Mouse (Mus musculus) heart, embryonic 14.5 days (tissue): ENCODE results near the gene Hils1. TPM values are rescaled to one million over a fixed set of nuclear protein-coding genes. Genes with fewer than 3 reads are reported as not detected.

Source experiments
- ATAC-seq: fragments of 200-750 bp; cut with Nextera tagmentation; 2 replicates; pipeline ENCODE4 v1.8.0; 2017; ENCODE audit warnings: low read depth, moderate TSS enrichment; ENCODE audit not compliant: insufficient number of reproducible peaks, insufficient read depth, low FRiP score
- H3K27ac ChIP-seq, 2 experiments: fragments of 200-500 bp in 1 of 2; fragments of 300-500 bp in 1 of 2; sonication (generic) in 1 of 2; replicated peaks in 1 of 2; 2 replicates each; pipeline ENCODE4 v1.5.1; 2012 to 2014; ENCODE audit warnings: low read depth in 2 of 2, low read length in 2 of 2, control low read depth in 1 of 2, mild to moderate bottlenecking in 1 of 2, mixed read lengths in 1 of 2; ENCODE audit not compliant: control insufficient read depth in 1 of 2, insufficient read depth in 1 of 2
- H3K27me3 ChIP-seq: fragments of 300-500 bp; sonication (generic); 2 replicates; pipeline ENCODE4 v1.6.1; 2014; ENCODE audit warnings: mild to moderate bottlenecking, low read length, control low read depth; ENCODE audit not compliant: control insufficient read depth, insufficient read depth
- H3K36me3 ChIP-seq: fragments of 300-500 bp; sonication (generic); 2 replicates; pipeline ENCODE4 v1.6.1; 2014; ENCODE audit warnings: mild to moderate bottlenecking, control low read depth, low read length, mixed read lengths; ENCODE audit not compliant: control insufficient read depth, insufficient read depth
- H3K4me1 ChIP-seq, 2 experiments: fragments of 200-500 bp in 1 of 2; fragments of 300-500 bp in 1 of 2; sonication (generic) in 1 of 2; 2 replicates each; pipeline ENCODE4 v1.6.1; 2012 to 2014; ENCODE audit warnings: low read length in 2 of 2, control low read depth in 1 of 2, mixed read lengths in 1 of 2; ENCODE audit not compliant: control insufficient read depth in 2 of 2, insufficient read depth in 2 of 2
- H3K4me2 ChIP-seq: fragments of 300-500 bp; sonication (generic); 2 replicates; pipeline ENCODE4 v1.6.1; 2014; ENCODE audit warnings: mild to moderate bottlenecking, low read length
- H3K4me3 ChIP-seq, 2 experiments: fragments of 200-500 bp in 1 of 2; fragments of 300-500 bp in 1 of 2; sonication (generic) in 1 of 2; 2 replicates each; pipeline ENCODE4 v1.5.1; 2012 to 2014; ENCODE audit warnings: low read length in 2 of 2, mild to moderate bottlenecking in 2 of 2, control low read depth in 1 of 2, low read depth in 1 of 2, moderate library complexity in 1 of 2; ENCODE audit not compliant: control insufficient read depth in 1 of 2, insufficient read depth in 1 of 2
- H3K9ac ChIP-seq: fragments of 300-500 bp; sonication (generic); 2 replicates; pipeline ENCODE4 v1.6.1; 2014; ENCODE audit warnings: mild to moderate bottlenecking, low read length
- H3K9me3 ChIP-seq: fragments of 300-500 bp; sonication (generic); 2 replicates; pipeline ENCODE4 v1.6.1; 2016; ENCODE audit warnings: low read length, control low read depth; ENCODE audit not compliant: control insufficient read depth
- WGBS: fragments of 180-500 bp; shearing (Covaris S2); extraction: QIAGEN DNeasy Blood & Tissue Kit; methylation state at CpG from one replicate; pipeline ENCODE4 v1.1.7; 2014; 5-methylcytosine and 5-hydroxymethylcytosine counted together
- polyA plus RNA-seq: library from polyadenylated mRNA; unstranded; fragments of >200 nt; fragmentation: Nextera tagmentation; extraction: Ambion mirVana; gene quantifications from 2 replicates; pipeline ENCODE4 v1.2.1, GENCODE M21; 2014

The Hils1 gene
- polyA plus RNA-seq, 1 experiment from 2014 or later, result 0.24 TPM

GRCm38 (mm10) chr11:94987851-94988250, 20.5 kb downstream of the Hils1 start:
- Histone ChIP-seq H3K9me3 (no peaks in the 10 kb centered on the region), H3K4me1 (peaks cover 23 to 41% of the 10 kb centered on the region in 2 experiments), H3K27me3 (no peaks in the 10 kb centered on the region), H3K36me3 (no peaks in the 10 kb centered on the region), H3K4me2 (no peak overlapping the region), H3K4me3 (no peak overlapping the region), H3K9ac (no peak overlapping the region), H3K27ac (no peak overlapping the region)
- WGBS, result 76% methylated on average over 8 of the region's 8 CpGs
- ATAC-seq, result no peak

GRCm38 (mm10) chr11:94988780-94989561, 21.6 kb downstream of the Hils1 start:
- no peak for ATAC-seq
- peak overlapping the region; percentile 59 to 81 for H3K4me3 ChIP-seq
- H3K36me3 ChIP-seq, result 0 out of 2 replicates have a peak, but pooled peaks cover 4% of the 10 kb centered on the region
- peak overlapping the region; percentile 94 for H3K9ac ChIP-seq
- H3K27me3 ChIP-seq, result no peaks in the 10 kb centered on the region
- peak overlapping the region; percentile 96 for H3K4me2 ChIP-seq
- H3K27ac ChIP-seq, result peak overlapping the region; percentile 93 to 95
- no peaks in the 10 kb centered on the region for H3K9me3 ChIP-seq
- 16% methylated on average over 10 of the region's 10 CpGs for WGBS
- peaks cover 33 to 52% of the 10 kb centered on the region in 2 experiments for H3K4me1 ChIP-seq

- H3K9me3 ChIP-seq, result no peaks in the 10 kb centered on the region
- ATAC-seq, result peak; percentile 67
- no peaks in the 10 kb centered on the region for H3K27me3 ChIP-seq
- H3K36me3 ChIP-seq, result peaks cover 7% of the 10 kb centered on the region; the same call in 1 of the 2 replicates
- H3K9ac ChIP-seq, result peak overlapping the region; percentile 94
- peak overlapping the region; percentile 93 to 95 for H3K27ac ChIP-seq
- peak overlapping the region; percentile 96 for H3K4me2 ChIP-seq
- H3K4me3 ChIP-seq, result peak overlapping the region; percentile 59 to 81
- under 1% methylated on average over 12 of the region's 12 CpGs for WGBS
- H3K4me1 ChIP-seq, result peaks cover 40 to 59% of the 10 kb centered on the region in 2 experiments
Observed at GRCm38 (mm10) chr11:94989562-94990017, 22.2 kb downstream of the Hils1 start.

GRCm38 (mm10) chr11:94990102-94990748, 22.8 kb downstream of the Hils1 start:
- WGBS, result 46% methylated on average over 6 of the region's 6 CpGs
- H3K4me1 ChIP-seq, result peaks cover 46 to 65% of the 10 kb centered on the region in 2 experiments

GRCm38 (mm10) chr11:94990749-94991577, 23.6 kb downstream of the Hils1 start, which contains the start of gene Ppp1r9b:
Ppp1r9b (plus strand) TSS chr11:94991035.
- 1% methylated on average over 49 of the region's 69 CpGs for WGBS
- peak within 1 kb of the TSS; percentile 96 for H3K4me2 ChIP-seq
- H3K27me3 ChIP-seq, result no peaks in the 10 kb centered on the region
- H3K27ac ChIP-seq, result peak within 1 kb of the TSS; percentile 89 to 93
- peak; percentile 81 for ATAC-seq
- peak within 1 kb of the TSS; percentile 94 for H3K9ac ChIP-seq
- H3K9me3 ChIP-seq, result no peaks in the 10 kb centered on the region
- peaks cover 48 to 72% of the 10 kb centered on the region in 2 experiments for H3K4me1 ChIP-seq
- peaks cover 20% of the 10 kb centered on the region for H3K36me3 ChIP-seq
- H3K4me3 ChIP-seq, result peak within 1 kb of the TSS; percentile 84 to 86

More at GRCm38 (mm10) chr11:94990102-94990748, 22.8 kb downstream of the Hils1 start:
- no peaks in the 10 kb centered on the region for H3K27me3 ChIP-seq
- H3K4me2 ChIP-seq, result peak overlapping the region; percentile 96
- peaks cover 14% of the 10 kb centered on the region; the same call in 1 of the 2 replicates for H3K36me3 ChIP-seq
- peak overlapping the region; percentile 40 to 84 for H3K4me3 ChIP-seq
- H3K9me3 ChIP-seq, result no peaks in the 10 kb centered on the region
- peak overlapping the region; percentile 94 for H3K9ac ChIP-seq
- ATAC-seq, result no peak
- peak overlapping the region; percentile 89 to 93 for H3K27ac ChIP-seq

GRCm38 (mm10) chr11:94991641-94992479, 24.5 kb downstream of the Hils1 start:
- Histone ChIP-seq H3K9me3 (no peaks in the 10 kb centered on the region), H3K4me2 (peak overlapping the region; percentile 96), H3K9ac (peak overlapping the region; percentile 94), H3K4me1 (peaks cover 48 to 69% of the 10 kb centered on the region in 2 experiments), H3K4me3 (peak overlapping the region; percentile 84 to 86), H3K36me3 (peaks cover 28% of the 10 kb centered on the region), H3K27me3 (no peaks in the 10 kb centered on the region), H3K27ac (peak overlapping the region; percentile 46 to 93)
- WGBS, result under 1% methylated on average over 94 of the region's 99 CpGs
- ATAC-seq, result no peak
